Mouse (Mus musculus) layer of hippocampus, postnatal 10 days (tissue): Measurements from ENCODE around the gene Pip4k2a. TPM values are rescaled to one million over a fixed set of nuclear protein-coding genes. Genes with fewer than 3 reads are reported as not detected.

Experiments
- DNase-seq, 2 experiments: peaks; one replicate each; pipeline ENCODE4 v3.0.0; 2021; ENCODE audit warnings: low spot score in 2 of 2
- total RNA-seq, 2 experiments: library from RNA; stranded (reverse); gene quantifications; 2 replicates each; pipeline ENCODE4 v1.2.3; 2021

The Pip4k2a gene
- total RNA-seq, 2 experiments from 2014 or later, result 27.1 to 29.8 TPM

DNA sequence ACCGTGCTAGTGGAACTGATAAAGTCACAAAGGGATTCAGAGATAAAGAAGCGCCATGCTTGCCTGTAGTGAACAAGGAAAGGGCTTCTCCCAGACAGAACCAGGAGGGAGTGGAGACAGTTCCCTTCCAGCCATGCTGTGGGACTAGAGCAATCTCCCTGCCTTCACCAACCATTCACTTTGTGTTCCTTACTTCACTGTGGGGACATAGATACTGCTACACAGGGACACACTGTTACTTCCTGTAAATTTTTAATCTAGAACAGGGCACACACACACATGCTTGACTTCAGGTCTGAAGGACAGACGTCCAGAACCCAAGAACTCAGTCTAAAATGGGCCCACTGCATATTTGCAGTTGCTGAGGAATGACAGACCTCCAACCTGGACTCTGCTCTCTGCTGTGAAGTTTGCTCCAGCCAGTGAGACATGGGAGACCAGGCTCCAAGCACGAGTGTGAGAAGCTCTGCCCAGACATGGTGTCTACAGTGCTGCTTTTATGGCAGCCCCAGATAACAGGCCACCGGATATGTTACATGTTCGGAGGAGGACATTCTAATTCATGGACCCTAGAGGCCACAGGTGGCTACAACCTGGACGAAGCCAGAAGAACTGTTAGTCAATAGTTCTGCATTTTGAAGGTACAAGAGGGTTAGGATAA is 69.2 kb downstream of the Pip4k2a start:
- DNase-seq, result no peak

GRCm38 (mm10) chr2:18928196-18928595 is 69.7 kb downstream of the Pip4k2a start:
- DNase-seq, result no peak

DNA sequence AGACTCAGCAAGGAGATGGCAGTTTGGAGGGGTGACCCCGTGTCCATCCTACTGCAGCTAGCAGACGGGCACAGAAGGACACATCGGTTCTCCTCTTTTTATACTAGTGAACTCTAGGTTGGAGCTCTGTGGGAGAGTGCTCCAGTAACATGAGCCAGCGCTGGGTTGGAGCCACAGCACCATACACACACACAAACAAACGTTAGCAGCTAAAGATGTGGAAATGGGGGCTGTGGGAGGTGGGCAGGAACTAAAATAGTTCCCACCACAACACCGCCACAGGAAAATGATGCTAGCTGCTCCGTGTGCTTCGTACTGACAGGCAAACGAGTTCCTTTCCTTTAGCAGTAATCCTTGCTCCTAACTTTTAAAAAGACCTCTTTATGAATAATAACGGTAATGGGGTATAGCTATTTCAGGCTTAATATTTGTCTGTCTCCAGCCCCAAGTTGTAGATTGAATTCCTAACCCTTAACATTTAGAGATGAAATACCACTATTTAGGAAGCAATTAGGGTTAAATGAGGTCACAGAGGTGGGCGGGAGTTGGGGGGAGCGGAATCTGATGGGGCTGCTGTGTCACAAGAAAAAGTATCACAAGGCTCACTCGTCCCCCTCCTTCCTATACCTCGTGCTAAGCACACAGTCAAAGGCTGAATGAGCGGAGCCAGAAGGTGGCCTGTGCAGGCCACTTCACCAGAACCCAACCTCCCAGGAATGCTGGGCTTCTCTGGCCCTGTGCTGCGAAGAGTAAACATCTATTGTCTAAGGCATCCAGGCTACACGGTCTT is 73.9 kb downstream of the Pip4k2a start:
- no peak for DNase-seq

- DNase-seq, result no peak
Measured at GRCm38 (mm10) chr2:18923098-18923649, 74.8 kb downstream of the Pip4k2a start.

GRCm38 (mm10) chr2:18921570-18922180 is 76.3 kb downstream of the Pip4k2a start:
- no peak for DNase-seq

- no peak for DNase-seq
Measured at GRCm38 (mm10) chr2:18920461-18920877, 77.5 kb downstream of the Pip4k2a start.

DNA sequence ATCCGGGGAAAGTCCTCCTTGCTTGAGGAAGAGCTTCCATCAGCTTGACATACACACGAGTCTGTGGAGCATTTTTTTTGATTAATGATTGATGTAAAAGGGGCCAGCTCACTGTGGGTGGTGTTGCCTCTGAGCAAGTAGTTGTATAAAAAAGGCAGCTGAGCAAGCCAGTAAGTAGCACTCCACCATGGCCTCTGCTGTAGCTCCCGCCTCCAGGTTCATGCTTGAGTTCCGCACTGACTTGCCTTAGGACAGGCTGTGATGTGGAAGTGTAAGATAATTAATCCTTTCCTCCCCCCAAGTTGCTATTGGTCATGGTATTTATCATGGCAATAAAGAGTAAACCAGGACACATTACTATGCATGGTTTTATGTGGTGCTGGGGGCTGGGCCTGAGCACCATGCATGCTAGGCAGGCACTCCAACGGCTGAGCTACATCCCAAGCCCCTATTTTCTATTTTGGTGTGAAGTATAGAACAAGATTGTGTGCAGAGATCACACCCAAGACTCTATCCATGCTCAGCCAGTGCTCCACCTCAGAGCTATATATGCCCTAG is 78.0 kb downstream of the Pip4k2a start:
- no peak for DNase-seq

DNA sequence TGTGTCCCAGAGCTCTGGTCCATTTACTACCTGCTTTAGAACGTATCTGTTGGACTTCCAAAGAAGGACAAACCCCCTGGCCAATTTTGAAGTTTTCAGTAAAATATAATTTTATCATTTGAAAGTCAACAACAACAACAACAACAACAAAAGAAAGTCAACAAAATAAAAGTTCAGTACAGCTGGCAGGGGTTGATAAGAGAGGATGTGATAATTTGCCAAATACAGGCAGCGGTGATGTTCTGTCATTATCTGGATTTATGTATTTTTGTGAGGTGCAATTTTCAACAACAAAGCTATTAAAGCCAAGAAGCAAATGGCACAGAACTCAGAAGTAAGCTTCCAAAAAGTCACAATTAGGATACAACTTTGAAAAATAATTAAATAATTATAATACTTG is 80.1 kb downstream of the Pip4k2a start:
- DNase-seq, result no peak

DNA sequence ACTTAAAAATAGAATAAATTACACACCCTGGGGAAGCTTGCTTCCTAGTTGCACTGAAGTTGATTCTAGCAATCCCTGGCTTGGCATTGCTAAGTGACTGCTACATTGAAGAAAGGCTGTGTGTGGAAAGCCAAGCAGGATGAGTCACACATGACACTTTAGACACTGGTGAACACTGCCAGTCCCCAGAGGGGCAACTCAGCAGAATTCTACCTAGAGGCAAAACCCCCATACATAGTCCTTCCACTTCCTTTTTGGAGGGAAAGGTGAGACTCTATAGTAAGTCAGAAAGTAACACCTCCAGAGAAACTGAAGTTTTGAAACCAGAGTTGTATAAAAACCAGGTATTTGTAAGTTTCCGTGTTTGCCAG is 80.6 kb downstream of the Pip4k2a start:
- no peak for DNase-seq

DNA sequence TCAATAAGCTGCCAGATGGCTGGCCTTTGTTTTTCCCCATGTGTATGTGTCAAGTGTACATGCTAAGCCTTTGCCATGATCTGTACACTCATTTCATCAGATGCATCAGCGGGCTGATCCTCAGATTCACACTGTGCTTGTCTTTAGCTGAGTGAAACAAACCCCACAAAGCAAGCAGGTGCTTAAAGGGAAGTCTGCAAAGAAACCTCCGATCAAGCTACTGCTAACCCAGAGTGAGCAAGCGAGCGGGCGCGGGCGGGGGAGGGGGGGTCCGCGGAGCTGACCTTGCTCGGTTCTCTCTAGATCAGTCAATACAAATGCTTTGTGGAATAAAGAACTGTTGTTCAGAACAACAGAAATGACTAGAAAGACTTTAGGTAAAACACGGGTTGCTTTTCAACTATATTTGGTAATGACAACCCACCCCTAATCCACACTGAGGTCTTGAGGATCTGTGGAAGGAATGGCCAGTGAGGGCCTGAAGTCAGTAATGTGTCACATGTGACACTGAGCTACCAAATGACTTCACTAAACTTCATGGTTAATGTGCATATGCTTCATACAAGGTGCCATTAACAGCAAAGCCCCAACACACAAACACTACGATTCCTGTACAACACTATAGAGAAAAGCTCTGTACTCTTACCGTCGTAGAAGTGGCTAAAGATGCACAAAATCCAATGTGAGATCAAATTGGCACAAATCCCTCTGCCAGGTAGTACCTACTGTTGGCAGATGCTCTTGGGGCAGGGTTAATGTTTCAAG is 81.1 kb downstream of the Pip4k2a start:
- DNase-seq, result no peak

GRCm38 (mm10) chr2:18916042-18916407 is 81.9 kb downstream of the Pip4k2a start:
- no peak for DNase-seq

GRCm38 (mm10) chr2:18915372-18916041 is 82.4 kb downstream of the Pip4k2a start:
- no peak for DNase-seq

DNA sequence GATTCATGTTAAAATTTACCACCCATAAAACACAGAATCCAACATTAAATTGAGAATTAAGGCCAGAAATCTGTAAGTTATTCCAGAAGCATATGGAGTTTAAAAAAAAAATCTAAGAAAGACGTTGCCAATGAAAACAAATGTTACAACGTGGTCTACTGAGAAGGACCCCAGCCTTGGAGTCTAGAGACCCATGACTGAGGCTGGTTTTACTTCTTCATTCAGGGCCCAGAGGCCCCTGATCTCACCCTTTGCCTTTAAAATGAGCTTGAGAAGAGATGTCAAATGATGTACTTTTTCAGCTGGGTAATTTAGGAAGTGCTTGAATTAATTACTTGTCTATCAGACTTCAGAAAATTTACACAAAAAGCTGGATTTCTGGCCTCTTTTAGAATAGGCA is 83.2 kb downstream of the Pip4k2a start:
- DNase-seq, result no peak

- no peak for DNase-seq
Measured at GRCm38 (mm10) chr2:18913642-18914041, 84.3 kb downstream of the Pip4k2a start.

DNA sequence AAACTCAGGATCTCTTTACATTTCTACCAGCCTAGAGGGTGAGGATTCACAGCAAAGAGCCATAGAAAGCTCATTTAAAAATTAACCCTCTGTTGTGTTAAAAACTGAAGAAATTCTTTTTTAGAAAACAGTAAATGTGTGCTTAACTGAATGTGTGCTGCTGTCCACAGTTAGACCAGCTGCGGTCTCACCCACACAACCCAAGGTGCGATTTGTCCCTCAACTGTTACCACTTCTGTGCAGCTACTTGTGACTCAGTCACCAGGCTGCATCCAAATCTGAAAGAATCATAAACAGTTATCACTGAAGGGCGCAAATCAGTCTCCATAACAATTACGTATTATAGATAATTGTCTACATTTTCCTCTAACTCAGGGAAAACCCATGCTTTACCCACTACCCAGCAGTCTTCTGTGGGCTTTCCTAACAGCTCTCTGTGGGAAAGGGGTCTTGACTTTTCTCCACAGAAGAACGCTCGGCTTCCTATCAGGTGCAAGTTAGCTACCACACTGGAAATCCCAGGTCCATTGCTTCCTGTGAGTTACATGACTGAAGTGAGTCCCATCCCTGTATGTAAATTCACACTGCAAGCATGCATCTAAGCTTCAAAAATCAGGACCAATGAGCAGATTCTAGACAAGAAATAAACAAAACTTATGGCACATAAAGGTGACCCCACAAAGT is 86.5 kb downstream of the Pip4k2a start:
- no peak for DNase-seq

GRCm38 (mm10) chr2:18910209-18910608 is 87.7 kb downstream of the Pip4k2a start:
- DNase-seq, result no peak

- DNase-seq, result no peak
Measured at GRCm38 (mm10) chr2:18909713-18910112, 88.2 kb downstream of the Pip4k2a start.

GRCm38 (mm10) chr2:18907269-18907668 is 90.7 kb downstream of the Pip4k2a start:
- DNase-seq, result no peak

DNA sequence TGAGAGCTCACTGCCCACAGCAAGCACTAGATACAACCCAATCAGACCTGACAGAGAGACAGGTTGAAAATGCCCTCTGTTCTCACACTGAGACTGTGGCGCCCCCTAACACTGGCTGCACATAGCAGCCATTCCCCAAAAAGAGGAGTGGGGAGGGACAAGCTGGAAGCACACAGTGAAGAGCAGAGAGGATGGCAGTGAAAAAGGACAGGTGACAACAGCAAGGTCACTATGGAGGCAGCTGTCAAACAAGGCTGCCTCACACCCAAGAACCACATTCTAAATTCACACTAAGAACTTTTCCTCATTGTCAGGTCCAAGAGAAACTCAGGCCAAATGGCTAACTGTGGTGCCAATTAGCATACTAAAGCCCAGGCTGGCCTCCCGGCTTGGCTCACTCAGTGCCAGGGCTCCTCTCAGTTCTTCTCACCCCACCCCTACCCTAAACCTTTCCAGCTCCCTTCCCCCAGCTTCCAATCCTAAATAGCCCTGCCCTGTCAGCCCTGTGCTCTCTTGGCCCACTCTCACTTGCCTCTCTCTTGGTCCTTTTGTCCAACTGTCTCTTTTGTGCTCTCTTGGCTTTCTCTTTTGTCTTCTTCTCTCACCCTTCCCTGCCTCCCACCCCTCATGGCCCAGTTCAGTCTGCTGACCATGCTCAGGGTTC is 91.4 kb downstream of the Pip4k2a start:
- peak; percentile 46 to 63 for DNase-seq
